Mouse (Mus musculus): Measurements from ENCODE around the gene Actl7b.

Actl7b gene

GRCm38 (mm10) chr4:56698671-56699070 is 42.6 kb downstream of the Actl7b start:
- Histone ChIP-seq H3K4me1 (replicated peaks; ENCODE audit: low read depth, low read length) (peaks cover 15% of the 10 kb centered on the region), H3K4me3 (replicated peaks; ENCODE audit: low read length) (no peak overlapping the region), H3K27me3 (ENCODE audit: insufficient read depth, low read length) (no peaks in the 10 kb centered on the region), H3K9me3 (ENCODE audit: low read length) (no peaks in the 10 kb centered on the region), H3K36me3 (ENCODE audit: insufficient read depth, low read length) (no peaks in the 10 kb centered on the region)
- TF ChIP-seq CTCF (conservative IDR thresholded peaks at IDR 0.05; ENCODE audit: low read length) (no peak), POU5F1 (IDR thresholded peaks at IDR 0.05; ENCODE audit: borderline replicate concordance, low read length) (no peak), NANOG (IDR thresholded peaks at IDR 0.05; ENCODE audit: borderline replicate concordance, low read length) (no peak)

- no peaks in the 10 kb centered on the region for H3K36me3 ChIP-seq (ENCODE audit: insufficient read depth, low read length)
- TF ChIP-seq CTCF (conservative IDR thresholded peaks at IDR 0.05; ENCODE audit: low read length) = no peak
- TF ChIP-seq POU5F1 (IDR thresholded peaks at IDR 0.05; ENCODE audit: borderline replicate concordance, low read length) = no peak
- TF ChIP-seq NANOG (IDR thresholded peaks at IDR 0.05; ENCODE audit: borderline replicate concordance, low read length) = no peak
- no peaks in the 10 kb centered on the region for H3K9me3 ChIP-seq (ENCODE audit: low read length)
- no peak overlapping the region for H3K4me3 ChIP-seq (replicated peaks; ENCODE audit: low read length)
- H3K4me1 ChIP-seq (replicated peaks; ENCODE audit: low read depth, low read length) = no peaks in the 10 kb centered on the region
- no peaks in the 10 kb centered on the region for H3K27me3 ChIP-seq (ENCODE audit: insufficient read depth, low read length)
These were observed 44.8 kb downstream of the Actl7b start for GRCm38 (mm10) chr4:56696401-56696800.
